Mouse (Mus musculus): ENCODE data around the gene Kirrel3.

GRCm38 (mm10) chr9:34753891-34754290, 268.2 kb downstream of the Kirrel3 start:
- TF ChIP-seq GATA1 (IDR thresholded peaks at IDR 0.05; ENCODE audit: low read length) (no peak), TAL1 (IDR thresholded peaks at IDR 0.05; ENCODE audit: low read length) (no peak)
